Mouse (Mus musculus) E14TG2a.4 (cell line): Measurements from ENCODE around the gene Egfr.

Source experiments
- CTCF ChIP-seq: conservative IDR thresholded peaks from 2 replicates; pipeline ENCODE4 v1.5.1; 2014; ENCODE audit warnings: low read length
- NANOG ChIP-seq: IDR thresholded peaks from 2 replicates; pipeline ENCODE4 v1.6.1; 2014; ENCODE audit warnings: borderline replicate concordance, low read length, mixed read lengths
- POU5F1 ChIP-seq: IDR thresholded peaks from 2 replicates; pipeline ENCODE4 v1.6.1; 2014; ENCODE audit warnings: low read length, borderline replicate concordance

DNA sequence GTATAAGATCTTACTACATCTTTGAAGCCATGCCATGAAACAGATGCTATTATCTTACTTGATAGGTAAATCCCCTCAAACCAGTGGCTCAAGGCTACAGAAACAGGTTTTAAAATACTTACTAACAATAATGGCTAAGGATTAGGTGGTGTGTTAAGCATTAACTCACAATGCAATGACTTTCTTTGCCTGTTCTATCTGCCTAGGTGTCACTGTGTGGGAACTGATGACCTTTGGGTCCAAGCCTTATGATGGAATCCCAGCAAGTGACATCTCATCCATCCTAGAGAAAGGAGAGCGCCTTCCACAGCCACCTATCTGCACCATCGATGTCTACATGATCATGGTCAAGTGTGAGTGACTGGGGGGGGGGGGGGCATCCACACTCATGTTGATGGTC is 154.5 kb downstream of the Egfr start:
- TF ChIP-seq CTCF (no peak), POU5F1 (no peak), NANOG (no peak)
